Mouse (Mus musculus): ENCODE data around the gene Gpr18. TPM values are rescaled to one million over a fixed set of nuclear protein-coding genes. Genes with fewer than 3 reads are reported as not detected.

Gene Gpr18
- polyA plus RNA-seq, 1 experiment from 2014 or later: 0.28 TPM

DNA sequence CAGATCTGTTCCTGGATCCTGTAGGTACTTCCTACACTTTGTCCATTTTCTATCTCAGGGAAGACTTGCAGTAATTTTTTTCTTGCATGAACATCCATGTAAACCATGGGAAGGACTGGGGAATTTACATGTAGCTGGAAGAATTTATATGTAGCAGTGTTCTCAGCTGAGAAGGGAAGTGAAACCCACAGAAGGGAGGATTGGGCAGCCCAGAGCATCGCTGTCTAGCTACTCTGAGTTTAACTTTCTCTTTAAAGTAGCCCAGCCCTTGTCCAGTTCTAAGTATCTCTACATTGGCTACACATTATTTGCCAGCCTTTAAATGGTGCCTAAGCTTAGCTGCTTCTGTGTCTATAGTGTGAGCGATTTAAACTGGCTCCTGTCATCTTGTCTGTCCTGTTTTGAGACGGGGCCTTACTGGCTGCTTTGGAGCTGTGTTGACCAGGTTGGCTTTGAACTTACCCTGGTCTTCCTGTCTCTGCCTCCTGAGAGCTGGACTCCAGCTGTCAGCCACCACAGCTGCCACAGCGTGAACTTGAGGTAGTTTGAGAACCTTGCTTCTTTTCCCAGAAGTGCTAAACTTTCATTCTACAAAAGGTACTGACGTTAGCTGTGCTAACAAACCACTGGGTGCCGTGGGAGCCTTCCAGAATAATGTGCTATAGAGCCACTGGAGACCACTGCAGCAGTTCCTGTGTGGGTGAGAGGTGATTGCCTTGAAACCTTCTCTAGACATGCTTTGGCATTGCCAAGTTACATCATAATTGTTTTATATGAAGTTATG lies 922 bp upstream of the Gpr18 start:
- 90% methylated on average over 6 of the region's 6 CpGs for WGBS
- H3K9me3 ChIP-seq (ENCODE audit: control insufficient read depth, low read length): no peaks in the 10 kb centered on the region
- no peak for ATAC-seq
- H3K4me1 ChIP-seq (replicated peaks; ENCODE audit: control insufficient read depth, insufficient read depth, low read length): no peaks in the 10 kb centered on the region
- no peak overlapping the region for H3K27ac ChIP-seq (ENCODE audit: low read length)
- no peaks in the 10 kb centered on the region for H3K27me3 ChIP-seq (replicated peaks; ENCODE audit: control insufficient read depth, insufficient read depth, low read length)
- H3K36me3 ChIP-seq (ENCODE audit: control insufficient read depth, insufficient read depth): peaks cover 1% of the 10 kb centered on the region; the same call in 1 of the 2 replicates
- H3K9ac ChIP-seq (replicated peaks; ENCODE audit: low read depth, low read length): no peak overlapping the region
- no peak overlapping the region for H3K4me2 ChIP-seq (ENCODE audit: low read length)
- H3K4me3 ChIP-seq (replicated peaks; ENCODE audit: low read length): no peak overlapping the region

DNA sequence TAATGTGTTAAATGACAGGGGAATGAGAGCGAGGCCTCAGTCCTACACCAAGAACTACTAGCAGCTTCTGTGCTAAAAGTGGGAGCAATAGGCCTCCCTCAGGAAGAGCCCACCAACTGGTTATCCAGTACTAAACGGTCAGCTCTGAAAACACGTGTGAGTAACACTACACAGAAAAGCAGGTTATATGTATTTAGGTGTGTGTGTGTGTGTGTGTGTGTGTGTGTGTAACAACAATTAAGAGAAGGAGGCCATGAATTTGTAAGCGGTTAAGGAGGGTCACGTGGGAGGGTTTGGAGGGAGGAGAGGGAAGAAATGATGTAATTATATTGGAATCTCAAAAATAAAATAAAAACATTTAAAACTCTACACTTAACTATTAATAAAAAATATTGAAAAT lies 438 bp downstream of the Gpr18 start:
- Histone ChIP-seq H3K27me3 (replicated peaks; ENCODE audit: control insufficient read depth, insufficient read depth, low read length) (no peaks in the 10 kb centered on the region), H3K9me3 (ENCODE audit: control insufficient read depth, low read length) (no peaks in the 10 kb centered on the region), H3K36me3 (ENCODE audit: control insufficient read depth, insufficient read depth) (peaks cover 5% of the 10 kb centered on the region; the same call in 1 of the 2 replicates), H3K9ac (replicated peaks; ENCODE audit: low read depth, low read length) (no peak overlapping the region), H3K4me1 (replicated peaks; ENCODE audit: control insufficient read depth, insufficient read depth, low read length) (no peaks in the 10 kb centered on the region), H3K4me3 (replicated peaks; ENCODE audit: low read length) (no peak overlapping the region), H3K27ac (ENCODE audit: low read length) (no peak overlapping the region), H3K4me2 (ENCODE audit: low read length) (no peak overlapping the region)
- 83% methylated on average over 5 of the region's 5 CpGs for WGBS
- no peak for ATAC-seq

DNA sequence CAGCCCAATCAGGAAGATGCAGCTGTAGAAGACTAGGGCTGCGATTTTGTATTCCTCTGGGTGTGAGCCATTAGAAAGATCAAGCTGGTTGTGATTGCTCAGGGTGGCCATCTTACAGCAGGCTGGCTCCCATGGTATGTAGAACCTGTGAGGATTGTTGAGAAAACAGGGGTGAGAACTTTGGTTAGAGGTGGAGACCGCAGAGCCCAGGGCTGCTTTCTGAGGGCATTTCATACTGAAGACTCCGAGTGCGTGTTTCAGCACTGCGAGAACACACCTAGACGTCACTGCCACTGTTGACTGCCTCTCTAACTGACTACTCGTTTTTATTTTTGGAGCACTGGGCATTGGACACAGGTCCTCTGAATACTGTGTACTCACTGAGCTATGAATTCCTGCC lies 3.1 kb downstream of the Gpr18 start:
- Histone ChIP-seq H3K4me2 (ENCODE audit: low read length) (no peak overlapping the region), H3K4me3 (replicated peaks; ENCODE audit: low read length) (no peak overlapping the region), H3K36me3 (ENCODE audit: control insufficient read depth, insufficient read depth) (peaks cover 17% of the 10 kb centered on the region), H3K9ac (replicated peaks; ENCODE audit: low read depth, low read length) (no peak overlapping the region), H3K27ac (ENCODE audit: low read length) (no peak overlapping the region), H3K9me3 (ENCODE audit: control insufficient read depth, low read length) (no peaks in the 10 kb centered on the region), H3K27me3 (replicated peaks; ENCODE audit: control insufficient read depth, insufficient read depth, low read length) (no peaks in the 10 kb centered on the region), H3K4me1 (replicated peaks; ENCODE audit: control insufficient read depth, insufficient read depth, low read length) (no peaks in the 10 kb centered on the region)
- 93% methylated on average over 7 of the region's 7 CpGs for WGBS
- ATAC-seq: no peak

DNA sequence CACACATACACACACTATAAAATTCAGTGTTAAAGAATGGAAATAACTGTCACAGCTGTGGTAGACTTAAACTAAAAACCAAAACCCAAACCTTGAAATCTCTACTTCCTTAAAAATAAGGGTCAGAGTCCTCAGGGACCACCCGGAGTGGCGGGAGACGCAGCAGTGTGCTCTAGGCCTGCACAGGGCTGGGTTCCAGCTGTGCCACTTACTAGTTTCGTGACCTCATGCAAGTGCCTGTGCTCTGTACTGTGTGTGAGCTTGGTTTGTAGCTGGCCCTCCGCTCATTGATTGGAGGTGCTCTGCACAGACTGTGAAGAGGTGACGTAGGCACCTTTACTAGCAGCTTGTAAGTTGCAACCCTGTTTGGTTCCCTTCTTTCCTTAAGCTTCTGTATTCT lies 5.7 kb downstream of the Gpr18 start:
- H3K27ac ChIP-seq (ENCODE audit: low read length): no peak overlapping the region
- H3K4me2 ChIP-seq (ENCODE audit: low read length): no peak overlapping the region
- no peak for ATAC-seq
- peaks cover 24% of the 10 kb centered on the region for H3K36me3 ChIP-seq (ENCODE audit: control insufficient read depth, insufficient read depth)
- H3K27me3 ChIP-seq (replicated peaks; ENCODE audit: control insufficient read depth, insufficient read depth, low read length): no peaks in the 10 kb centered on the region
- H3K4me3 ChIP-seq (replicated peaks; ENCODE audit: low read length): no peak overlapping the region
- no peaks in the 10 kb centered on the region for H3K4me1 ChIP-seq (replicated peaks; ENCODE audit: control insufficient read depth, insufficient read depth, low read length)
- no peaks in the 10 kb centered on the region for H3K9me3 ChIP-seq (ENCODE audit: control insufficient read depth, low read length)
- WGBS: 92% methylated on average over 6 of the region's 6 CpGs
- no peak overlapping the region for H3K9ac ChIP-seq (replicated peaks; ENCODE audit: low read depth, low read length)

DNA sequence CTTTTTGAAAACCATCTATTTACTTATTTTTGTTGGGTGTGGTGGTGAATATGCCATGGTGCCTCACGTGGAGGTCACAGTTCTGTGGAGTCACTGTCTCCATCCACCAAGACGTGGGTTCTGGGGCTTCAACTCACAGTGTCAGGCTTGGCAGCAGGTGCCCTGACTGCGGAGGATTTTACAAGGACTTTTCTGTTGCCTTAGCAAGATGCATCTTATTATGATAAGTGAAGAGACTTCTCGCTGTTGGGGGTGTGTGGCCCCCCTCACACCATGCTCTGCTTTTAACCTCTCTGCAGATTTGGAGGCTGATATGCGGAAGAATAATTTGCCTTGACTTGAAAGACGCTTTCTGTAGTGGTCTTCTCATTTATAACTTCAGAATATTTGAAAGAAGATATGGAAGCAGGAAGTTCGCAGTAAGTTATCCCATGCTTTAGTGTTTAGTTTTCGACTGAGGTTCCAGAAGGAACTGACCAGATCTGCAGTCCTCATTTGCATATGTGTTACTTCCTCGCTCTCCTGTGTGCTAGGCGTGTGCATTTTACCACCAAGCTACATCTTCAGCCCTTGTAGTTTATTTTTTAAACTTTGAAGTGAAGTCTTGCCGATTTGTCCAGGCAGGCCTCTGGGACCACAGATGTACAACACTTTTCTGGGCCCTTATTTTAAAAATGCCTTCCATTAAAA lies 8.4 kb downstream of the Gpr18 start:
- Histone ChIP-seq H3K27me3 (replicated peaks; ENCODE audit: control insufficient read depth, insufficient read depth, low read length) (no peaks in the 10 kb centered on the region), H3K9me3 (ENCODE audit: control insufficient read depth, low read length) (no peaks in the 10 kb centered on the region), H3K4me2 (ENCODE audit: low read length) (no peak overlapping the region), H3K4me1 (replicated peaks; ENCODE audit: control insufficient read depth, insufficient read depth, low read length) (no peaks in the 10 kb centered on the region), H3K9ac (replicated peaks; ENCODE audit: low read depth, low read length) (no peak overlapping the region), H3K4me3 (replicated peaks; ENCODE audit: low read length) (no peak overlapping the region), H3K36me3 (ENCODE audit: control insufficient read depth, insufficient read depth) (peaks cover 24% of the 10 kb centered on the region), H3K27ac (ENCODE audit: low read length) (no peak overlapping the region)
- ATAC-seq: no peak
- 90% methylated on average over 11 of the region's 11 CpGs for WGBS

DNA sequence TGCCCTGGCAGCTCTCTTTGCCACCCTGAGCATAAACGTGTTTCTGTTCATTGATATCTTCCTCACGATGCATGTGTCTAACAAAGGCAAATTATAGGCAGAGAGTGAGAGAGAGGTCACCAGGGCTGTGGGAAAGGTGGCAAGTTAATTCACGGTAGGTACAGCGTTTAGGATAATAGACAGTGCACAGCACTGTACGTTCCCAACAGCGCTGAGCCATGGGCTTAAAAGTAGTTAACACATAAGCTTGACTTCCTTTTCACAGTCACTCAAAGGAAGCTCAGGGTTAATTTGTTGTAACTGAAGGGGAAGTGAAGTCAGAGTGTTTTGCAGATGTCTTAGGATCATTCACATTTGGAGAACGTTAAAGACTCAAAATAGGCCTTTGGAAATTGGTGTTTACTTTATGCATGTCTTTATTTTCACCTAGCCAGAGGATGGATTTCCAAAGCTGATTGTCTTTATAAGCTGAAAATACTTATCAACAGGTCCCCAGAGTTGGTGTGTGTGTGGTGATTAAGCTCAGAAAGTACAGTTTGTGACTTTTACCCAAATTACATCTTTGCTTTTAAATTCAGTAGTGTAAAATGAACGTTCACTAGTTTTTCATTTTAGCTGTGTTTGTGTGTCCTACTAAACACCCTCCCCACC lies 9.1 kb downstream of the Gpr18 start:
- Histone ChIP-seq H3K4me3 (replicated peaks; ENCODE audit: low read length) (no peak overlapping the region), H3K36me3 (ENCODE audit: control insufficient read depth, insufficient read depth) (peaks cover 22% of the 10 kb centered on the region), H3K27me3 (replicated peaks; ENCODE audit: control insufficient read depth, insufficient read depth, low read length) (no peaks in the 10 kb centered on the region), H3K4me1 (replicated peaks; ENCODE audit: control insufficient read depth, insufficient read depth, low read length) (no peaks in the 10 kb centered on the region), H3K27ac (ENCODE audit: low read length) (no peak overlapping the region), H3K4me2 (ENCODE audit: low read length) (no peak overlapping the region), H3K9me3 (ENCODE audit: control insufficient read depth, low read length) (no peaks in the 10 kb centered on the region), H3K9ac (replicated peaks; ENCODE audit: low read depth, low read length) (no peak overlapping the region)
- ATAC-seq: no peak
- 87% methylated on average over 8 of the region's 8 CpGs for WGBS

DNA sequence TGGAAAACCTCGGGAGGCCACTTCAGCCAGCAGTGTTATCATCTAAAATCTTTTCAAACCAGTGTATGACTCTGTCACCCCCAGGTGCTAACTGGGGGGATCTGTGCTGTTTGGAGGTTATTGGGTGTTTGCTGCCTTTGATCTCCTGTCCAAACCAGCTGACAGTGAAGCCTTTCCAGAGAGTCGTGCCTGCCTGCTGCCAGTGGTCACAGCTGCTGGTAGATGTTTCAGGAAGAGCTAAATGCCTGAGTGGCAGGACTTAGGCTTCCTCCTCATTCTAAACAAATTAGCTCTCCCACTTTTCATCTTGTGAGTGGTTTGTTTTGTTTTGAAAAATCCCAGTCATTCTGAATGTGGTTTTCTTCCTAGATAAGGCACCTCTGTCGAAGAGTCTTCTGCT lies 10.8 kb downstream of the Gpr18 start:
- H3K27ac ChIP-seq (ENCODE audit: low read length): no peak overlapping the region
- no peak overlapping the region for H3K4me2 ChIP-seq (ENCODE audit: low read length)
- peaks cover 15% of the 10 kb centered on the region; the same call in 1 of the 2 replicates for H3K36me3 ChIP-seq (ENCODE audit: control insufficient read depth, insufficient read depth)
- H3K4me1 ChIP-seq (replicated peaks; ENCODE audit: control insufficient read depth, insufficient read depth, low read length): no peaks in the 10 kb centered on the region
- H3K4me3 ChIP-seq (replicated peaks; ENCODE audit: low read length): no peak overlapping the region
- H3K9me3 ChIP-seq (ENCODE audit: control insufficient read depth, low read length): no peaks in the 10 kb centered on the region
- H3K9ac ChIP-seq (replicated peaks; ENCODE audit: low read depth, low read length): no peak overlapping the region
- H3K27me3 ChIP-seq (replicated peaks; ENCODE audit: control insufficient read depth, insufficient read depth, low read length): no peaks in the 10 kb centered on the region
- WGBS: 81% methylated on average over 3 of the region's 3 CpGs
- no peak for ATAC-seq

DNA sequence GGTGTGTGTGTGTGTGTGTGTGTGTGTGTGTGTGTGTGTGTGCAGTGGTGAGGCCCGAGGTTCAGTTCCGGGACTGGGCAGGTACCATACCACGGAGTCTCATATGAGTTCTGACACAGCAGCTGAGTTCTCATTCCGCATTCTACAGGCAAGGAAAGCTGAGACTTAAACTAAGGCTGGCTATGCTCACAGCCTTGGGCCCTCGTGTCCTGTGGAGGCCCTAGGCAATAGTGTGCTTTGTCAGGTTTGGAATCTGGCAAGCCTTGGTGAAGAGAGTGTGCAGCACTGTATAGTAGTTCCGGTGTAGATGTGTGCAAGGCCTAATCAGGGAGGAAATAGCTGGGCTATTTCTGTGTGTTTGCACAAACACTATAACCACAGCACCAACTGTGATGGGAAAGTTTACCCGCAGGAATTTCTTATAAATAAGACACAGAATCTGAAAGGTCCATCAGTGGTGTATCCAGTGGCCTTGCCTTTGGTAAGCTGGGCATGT lies 12.2 kb downstream of the Gpr18 start:
- WGBS: 89% methylated on average over 7 of the region's 7 CpGs
- H3K4me3 ChIP-seq (replicated peaks; ENCODE audit: low read length): no peak overlapping the region
- no peak overlapping the region for H3K27ac ChIP-seq (ENCODE audit: low read length)
- peaks cover 13% of the 10 kb centered on the region; the same call in 1 of the 2 replicates for H3K36me3 ChIP-seq (ENCODE audit: control insufficient read depth, insufficient read depth)
- no peak overlapping the region for H3K4me2 ChIP-seq (ENCODE audit: low read length)
- no peaks in the 10 kb centered on the region for H3K9me3 ChIP-seq (ENCODE audit: control insufficient read depth, low read length)
- no peak for ATAC-seq
- H3K4me1 ChIP-seq (replicated peaks; ENCODE audit: control insufficient read depth, insufficient read depth, low read length): 0 out of 2 replicates have a peak, but pooled peaks cover 3% of the 10 kb centered on the region
- no peaks in the 10 kb centered on the region for H3K27me3 ChIP-seq (replicated peaks; ENCODE audit: control insufficient read depth, insufficient read depth, low read length)
- H3K9ac ChIP-seq (replicated peaks; ENCODE audit: low read depth, low read length): no peak overlapping the region

DNA sequence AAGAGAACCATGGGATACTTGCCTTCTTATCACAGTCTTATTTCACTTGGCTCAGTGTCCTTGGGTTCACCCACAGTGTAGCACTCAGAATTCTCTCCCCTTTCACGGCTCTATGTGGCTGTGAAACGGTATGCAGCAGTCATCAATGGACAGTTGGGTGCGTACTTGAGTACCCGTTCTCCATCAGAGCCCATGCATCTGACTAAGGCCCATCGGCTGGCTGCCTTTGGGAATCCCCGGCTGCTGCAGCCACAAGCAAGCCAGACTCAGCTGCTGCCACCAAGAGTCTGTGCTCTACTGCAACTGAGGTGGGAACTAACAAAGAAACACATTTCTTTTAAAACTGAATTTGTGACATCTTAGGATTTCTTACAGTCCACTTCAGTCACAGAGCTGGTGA lies 14.1 kb downstream of the Gpr18 start:
- WGBS: 93% methylated on average over 6 of the region's 6 CpGs
- Histone ChIP-seq H3K4me1 (replicated peaks; ENCODE audit: control insufficient read depth, insufficient read depth, low read length) (0 out of 2 replicates have a peak, but pooled peaks cover 3% of the 10 kb centered on the region), H3K4me3 (replicated peaks; ENCODE audit: low read length) (no peak overlapping the region), H3K36me3 (ENCODE audit: control insufficient read depth, insufficient read depth) (peaks cover 2% of the 10 kb centered on the region; the same call in 1 of the 2 replicates), H3K9ac (replicated peaks; ENCODE audit: low read depth, low read length) (no peak overlapping the region), H3K27ac (ENCODE audit: low read length) (no peak overlapping the region), H3K9me3 (ENCODE audit: control insufficient read depth, low read length) (no peaks in the 10 kb centered on the region), H3K27me3 (replicated peaks; ENCODE audit: control insufficient read depth, insufficient read depth, low read length) (no peaks in the 10 kb centered on the region), H3K4me2 (ENCODE audit: low read length) (no peak overlapping the region)
- ATAC-seq: no peak
